Mouse (Mus musculus) kidney, adult 2 months (tissue): ENCODE measurements at regions not wholly inside any gene's neighbourhood (a gene's known extent, or its start where the extent isn't known, plus 50 kb on each side); places are given as distances from the start of the nearest gene placed in this dataset.

Experiments used
- DNase-seq: peaks from one replicate; pipeline ENCODE4 v3.0.0; 2021
- H3K27ac ChIP-seq: fragments of 200-500 bp; 2 replicates; pipeline ENCODE4 v1.5.1; 2012; ENCODE audit warnings: low read depth, low read length, control low read depth, inconsistent platforms; ENCODE audit not compliant: insufficient read depth
- H3K27me3 ChIP-seq: fragments of 200-500 bp; replicated peaks from 2 replicates; pipeline ENCODE4 v1.6.1; 2012; ENCODE audit warnings: mild to moderate bottlenecking, moderate library complexity, low read length, inconsistent platforms; ENCODE audit not compliant: control insufficient read depth, insufficient read depth
- H3K36me3 ChIP-seq: fragments of 200-500 bp; 2 replicates; pipeline ENCODE4 v1.6.1; 2012; ENCODE audit warnings: mild to moderate bottlenecking, moderate library complexity, low read length, inconsistent platforms; ENCODE audit not compliant: control insufficient read depth, insufficient read depth
- H3K4me1 ChIP-seq: fragments of 200-500 bp; 2 replicates; pipeline ENCODE4 v1.6.1; 2011; ENCODE audit warnings: low read length; ENCODE audit not compliant: control insufficient read depth, insufficient read depth
- H3K4me3 ChIP-seq: fragments of 200-500 bp; 2 replicates; pipeline ENCODE4 v1.5.1; 2011; ENCODE audit warnings: mild to moderate bottlenecking, low read depth, low read length, control low read depth; ENCODE audit not compliant: insufficient read depth
- CTCF ChIP-seq: fragments of 200-500 bp; conservative IDR thresholded peaks from 2 replicates; pipeline ENCODE4 v1.5.1; 2011; ENCODE audit warnings: low read depth, mild to moderate bottlenecking, control low read depth, low read length, moderate library complexity, mixed read lengths; ENCODE audit not compliant: insufficient read depth, insufficient read length
- POLR2A ChIP-seq: fragments of 200-500 bp; IDR thresholded peaks from one replicate; pipeline ENCODE4 v1.6.1; 2011; ENCODE audit warnings: low read depth, low read length, control low read depth
- WGBS: fragments of 180-500 bp; shearing (Covaris S2); methylation state at CpG from one replicate; pipeline ENCODE4 v1.1.7; 2018; 5-methylcytosine and 5-hydroxymethylcytosine counted together

GRCm38 (mm10) chr14:58436096-58436495 lies 365.7 kb downstream of the Fgf9 start:
- Histone ChIP-seq H3K36me3 (no peaks in the 10 kb centered on the region), H3K4me3 (no peak overlapping the region), H3K27me3 (no peaks in the 10 kb centered on the region), H3K4me1 (no peaks in the 10 kb centered on the region), H3K27ac (no peak overlapping the region)
- no peak for TF ChIP-seq POLR2A
- TF ChIP-seq CTCF: no peak
- DNase-seq: no peak
- 85% methylated on average over 3 of the region's 3 CpGs for WGBS

- Histone ChIP-seq H3K27me3 (no peaks in the 10 kb centered on the region; the same call in 1 of the 2 replicates), H3K4me3 (no peak overlapping the region), H3K27ac (no peak overlapping the region), H3K36me3 (no peaks in the 10 kb centered on the region), H3K4me1 (0 out of 2 replicates have a peak, but pooled peaks cover 5% of the 10 kb centered on the region)
- WGBS: 74% methylated on average over 6 of the region's 6 CpGs
- TF ChIP-seq CTCF: no peak
- TF ChIP-seq POLR2A: no peak
- DNase-seq: no peak
Observed at GRCm38 (mm10) chr14:58426472-58426871, 356.1 kb downstream of the Fgf9 start.

GRCm38 (mm10) chr14:58421904-58422303 lies 351.6 kb downstream of the Fgf9 start:
- H3K4me3 ChIP-seq: no peak overlapping the region
- no peak overlapping the region for H3K27ac ChIP-seq
- TF ChIP-seq POLR2A (no peak), CTCF (no peak)

GRCm38 (mm10) chr14:58417545-58417944 lies 347.2 kb downstream of the Fgf9 start:
- TF ChIP-seq POLR2A: no peak
- no peak for TF ChIP-seq CTCF
- DNase-seq: peak; percentile 31
- WGBS: 22% methylated on average over 1 of the region's 1 CpGs
- H3K4me1 ChIP-seq: peaks cover 7% of the 10 kb centered on the region
- H3K27me3 ChIP-seq: no peaks in the 10 kb centered on the region
- H3K4me3 ChIP-seq: no peak overlapping the region
- no peak overlapping the region for H3K27ac ChIP-seq
- H3K36me3 ChIP-seq: no peaks in the 10 kb centered on the region

More at GRCm38 (mm10) chr14:58421904-58422303, 351.6 kb downstream of the Fgf9 start:
- Histone ChIP-seq H3K36me3 (no peaks in the 10 kb centered on the region), H3K4me1 (0 out of 2 replicates have a peak, but pooled peaks cover 3% of the 10 kb centered on the region), H3K27me3 (no peaks in the 10 kb centered on the region)
- DNase-seq: no peak
- 60% methylated on average over 5 of the region's 5 CpGs for WGBS

GRCm38 (mm10) chr14:58392055-58392726 lies 321.8 kb downstream of the Fgf9 start:
- Histone ChIP-seq H3K27me3 (no peaks in the 10 kb centered on the region), H3K27ac (no peak overlapping the region), H3K4me3 (no peak overlapping the region), H3K4me1 (0 out of 2 replicates have a peak, but pooled peaks cover 3% of the 10 kb centered on the region), H3K36me3 (no peaks in the 10 kb centered on the region)
- no peak for DNase-seq
- TF ChIP-seq POLR2A: no peak
- no peak for TF ChIP-seq CTCF
- 89% methylated on average over 9 of the region's 9 CpGs for WGBS

GRCm38 (mm10) chr14:58390741-58391140 lies 320.4 kb downstream of the Fgf9 start:
- Histone ChIP-seq H3K4me3 (no peak overlapping the region), H3K27me3 (no peaks in the 10 kb centered on the region), H3K36me3 (no peaks in the 10 kb centered on the region), H3K27ac (no peak overlapping the region), H3K4me1 (peaks cover 13% of the 10 kb centered on the region; the same call in 1 of the 2 replicates)
- TF ChIP-seq CTCF (no peak), POLR2A (no peak)
- no peak for DNase-seq
- WGBS: 87% methylated on average over 2 of the region's 2 CpGs

- DNase-seq: peak; percentile 38
- TF ChIP-seq POLR2A (no peak), CTCF (no peak)
- peak overlapping the region; percentile 84 for H3K27ac ChIP-seq
- no peaks in the 10 kb centered on the region for H3K36me3 ChIP-seq
- H3K4me3 ChIP-seq: peak overlapping the region; percentile 7
- no peaks in the 10 kb centered on the region for H3K27me3 ChIP-seq
- 58% methylated on average over 9 of the region's 9 CpGs for WGBS
- H3K4me1 ChIP-seq: peaks cover 13% of the 10 kb centered on the region; the same call in 1 of the 2 replicates
Observed at GRCm38 (mm10) chr14:58387348-58388000, 317.1 kb downstream of the Fgf9 start.
